Mouse (Mus musculus) stomach, postnatal 0 days (tissue): ENCODE results near the gene Fbxo7.

Source experiments
- CTCF ChIP-seq: IDR thresholded peaks from 2 replicates; pipeline ENCODE4 v1.5.1; 2016; ENCODE audit warnings: antibody characterized with exemption, low read depth, mild to moderate bottlenecking, moderate library complexity
- EP300 ChIP-seq: optimal IDR thresholded peaks from 2 replicates; pipeline ENCODE3; 2016; ENCODE audit warnings: antibody characterized with exemption

DNA sequence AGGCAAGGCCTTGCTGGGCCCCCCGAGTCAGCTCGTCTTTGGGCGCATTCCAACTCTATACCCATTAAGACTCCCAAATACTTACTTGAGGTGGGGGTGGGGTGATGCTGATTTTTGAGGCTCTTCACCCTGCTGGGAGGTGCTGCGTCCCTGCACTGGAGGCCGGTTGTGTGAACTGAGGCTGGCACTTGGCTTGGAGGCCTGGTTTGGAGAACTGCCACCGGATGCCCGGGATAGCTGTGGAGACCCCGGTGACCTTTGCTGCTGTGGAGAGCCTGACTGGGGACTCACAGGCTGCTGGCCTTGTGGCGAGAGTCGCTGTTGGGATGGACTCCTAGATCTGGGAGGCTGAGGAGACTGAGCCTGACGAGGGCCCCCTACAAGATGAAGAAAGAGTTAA lies 35.5 kb downstream of the Fbxo7 start:
- no peak for TF ChIP-seq EP300
- TF ChIP-seq CTCF = no peak
